Mouse (Mus musculus) megakaryocyte, embryonic 14.5 days (primary cell): ENCODE measurements around the gene Tbl2.

Experiments
- FLI1 ChIP-seq: IDR thresholded peaks from 2 replicates; pipeline ENCODE4 v1.6.1; 2012; ENCODE audit warnings: low read length, inconsistent platforms, mixed read lengths
- GATA1 ChIP-seq: IDR thresholded peaks from 3 replicates; pipeline ENCODE4 v1.6.1; 2012; ENCODE audit warnings: mixed read lengths, low read length, inconsistent platforms, borderline replicate concordance

GRCm38 (mm10) chr5:135178523-135178922 is 29.1 kb downstream of the Tbl2 start:
- TF ChIP-seq GATA1 (no peak), FLI1 (no peak)
